ENCODE assay signal across 31 mouse cellular contexts in genomic region chr6:29377386-29377785, GRCm38 (mm10). TPM values are rescaled to one million over a fixed set of nuclear protein-coding genes. Genes with fewer than 3 reads are reported as not detected.
A peak's percentile ranks its signal among the peaks of the same experiment; 100 is the strongest.
DNase-seq lines count a peak whose midpoint lies in the region; TF ChIP-seq lines count a peak whose summit lies in the region.
"Had no signal": no experiment of that assay in that cellular context is flagged by ENCODE, and none has a peak within 500 bp of the region (broad histone marks: within the 10 kb centered on the region; RNA-seq: fewer than 3 reads in every experiment).

No protein-coding gene starts in this region.

- no peak for TF ChIP-seq RAD21 in CH12.LX (IDR thresholded peaks at IDR 0.05; ENCODE audit: low read depth, low read length)

- H3K4me1 ChIP-seq in CH12.LX (ENCODE audit: control insufficient read depth in 1 of 2, insufficient read depth in 2 of 2) = peaks cover 0 to 7% of the 10 kb centered on the region in 2 experiments; a peak in 1 of 4 replicates
- H3K4me1 ChIP-seq: embryonic facial prominence, embryonic 10.5 days; embryonic facial prominence, embryonic 13.5 days; forebrain, embryonic 13.5 days; heart, embryonic 12.5 days; heart, embryonic 15.5 days; hindbrain, embryonic 13.5 days; intestine, embryonic 15.5 days had no signal

- dilution Hi-C loops in CH12.LX (cut with MboI; ENCODE audit: extremely low pct_ligation_motif_present, extremely low pct_unique_long_range_greater_than_20kb, low sequenced_read_pairs) = no loop called here

- no peak for TF ChIP-seq POLR2A in CH12.LX (IDR thresholded peaks at IDR 0.05; ENCODE audit: low read depth, low read length)

- TF ChIP-seq EP300 in CH12.LX (IDR thresholded peaks at IDR 0.05; ENCODE audit: low read length) = no peak

- H3K79me2 ChIP-seq in CH12.LX (replicated peaks; ENCODE audit: control insufficient read depth, extremely low read depth, insufficient read depth, poor library complexity, severe bottlenecking) = no peaks in the 10 kb centered on the region

- H3K36me3 ChIP-seq in CH12.LX (replicated peaks in 1 of 2; ENCODE audit: control insufficient read depth in 1 of 2, insufficient read depth in 1 of 2, low read length in 1 of 2) = peaks cover 33 to 72% of the 10 kb centered on the region in 2 experiments

- peak; percentile 32 for DNase-seq in cerebellum, adult 11-12 months
- DNase-seq in cerebellum, adult 11 months = no peak
- peak; percentile 53 to 63 for DNase-seq in cerebellum, postnatal 10 days
- no peak for DNase-seq in cerebellum, adult 9-10 months
- DNase-seq in CH12.LX (ENCODE audit: extremely low read depth) = no peak
- peak; percentile 39 for DNase-seq in cerebellum, postnatal 36 days
- no peak for DNase-seq in layer of hippocampus, adult 8-10 months (ENCODE audit: low spot score in 2 of 2)
- DNase-seq: adrenal gland, adult 2 months; adrenal gland, postnatal 14 days; embryo, embryonic 11 days; gastrocnemius, postnatal 25 days; heart, adult 18-20 months; heart, postnatal 10 days; heart, postnatal 36 days; kidney, adult 11 months; kidney, adult 8-10 months had no signal

- no peaks in the 10 kb centered on the region for H3K9me3 ChIP-seq in CH12.LX (replicated peaks; ENCODE audit: low read length)
- H3K9me3 ChIP-seq: embryonic facial prominence, embryonic 10.5 days; embryonic facial prominence, embryonic 13.5 days; forebrain, embryonic 13.5 days; G1E; heart, embryonic 12.5 days; heart, embryonic 15.5 days; hindbrain, embryonic 10.5 days; hindbrain, embryonic 13.5 days; intestine, embryonic 15.5 days had no signal

- H3K4me3 ChIP-seq in CH12.LX (replicated peaks in 1 of 3; ENCODE audit: low read depth in 2 of 3, low read length in 2 of 3, poor library complexity in 1 of 3) = no peak overlapping the region
- H3K4me3 ChIP-seq: embryonic facial prominence, embryonic 10.5 days; embryonic facial prominence, embryonic 13.5 days; erythroblast, embryonic 14.5 days; forebrain, embryonic 13.5 days; heart, embryonic 12.5 days; heart, embryonic 15.5 days; hindbrain, embryonic 10.5 days; hindbrain, embryonic 13.5 days; intestine, embryonic 15.5 days had no signal

- in situ Hi-C loops in CH12.LX (cut with MboI; ENCODE audit: low pct_ligation_motif_present, low pct_unique_long_range_greater_than_20kb, low sequenced_read_pairs) = loop anchor here (25.0 kb wide), 1 partner anchor 260 kb away; no protein-coding TSS in a partner anchor

- no peak overlapping the region for H3K9ac ChIP-seq in CH12.LX (ENCODE audit: insufficient read depth, low read depth)
- H3K9ac ChIP-seq: embryonic facial prominence, embryonic 13.5 days; forebrain, embryonic 13.5 days; heart, embryonic 12.5 days; heart, embryonic 15.5 days; hindbrain, embryonic 13.5 days; intestine, embryonic 15.5 days had no signal

- no peak overlapping the region for H3K27ac ChIP-seq in CH12.LX (ENCODE audit: insufficient read depth, low read depth)
- H3K27ac ChIP-seq: embryonic facial prominence, embryonic 10.5 days; embryonic facial prominence, embryonic 13.5 days; forebrain, embryonic 13.5 days; heart, embryonic 15.5 days; hindbrain, embryonic 10.5 days; hindbrain, embryonic 13.5 days; intestine, embryonic 15.5 days had no signal

- TF ChIP-seq CTCF in CH12.LX (conservative IDR thresholded peaks at IDR 0.05 in 1 of 2, IDR thresholded peaks at IDR 0.05 in 1 of 2; ENCODE audit: low read depth in 2 of 2, low read length in 2 of 2) = no peak

- no peaks in the 10 kb centered on the region for H3K27me3 ChIP-seq in CH12.LX (replicated peaks)
- H3K27me3 ChIP-seq: embryonic facial prominence, embryonic 13.5 days; forebrain, embryonic 13.5 days; heart, embryonic 12.5 days; heart, embryonic 15.5 days; hindbrain, embryonic 13.5 days; intestine, embryonic 15.5 days had no signal

- H3K4me2 ChIP-seq in CH12.LX (ENCODE audit: insufficient read depth, low read depth, poor library complexity, severe bottlenecking) = no peak overlapping the region
- H3K4me2 ChIP-seq: embryonic facial prominence, embryonic 13.5 days; forebrain, embryonic 13.5 days; heart, embryonic 12.5 days; heart, embryonic 15.5 days; hindbrain, embryonic 13.5 days; intestine, embryonic 15.5 days had no signal

TF ChIP-seq in CH12.LX, 34 proteins besides CTCF, POLR2A, EP300 and RAD21:
- TF ChIP-seq POLR2AphosphoS2 (IDR thresholded peaks at IDR 0.05; ENCODE audit: low read depth, low read length) (no peak), ZNF384 (IDR thresholded peaks at IDR 0.05; ENCODE audit: low read depth, low read length) (peak; percentile 12; the same call in 1 of the 2 replicates)

RNA-seq across cellular contexts. Expression of gene Opn1sw, which starts 10.9 kb away (rescaled TPM):
- total RNA-seq in CH12.LX (2012; rRNA removed) = 0.13 TPM in 1 of 2 replicates, not detected in the other
- total RNA-seq in CH12.LX (2014; rRNA removed) = not detected in 2 replicates
- not detected in 2 replicates for polyA plus RNA-seq in CH12.LX (2012; ENCODE audit: insufficient read length, low read depth)
- total RNA-seq in layer of hippocampus, adult 8-10 months (2022) = under 1 TPM in 2 of 4 experiments, not detected in 2; 0.33 to 0.80 TPM
- total RNA-seq: adrenal gland, adult 2 months; adrenal gland, postnatal 14 days; heart, adult 18-20 months; heart, postnatal 10 days had no signal
- polyA plus RNA-seq: adrenal gland, adult 2 months; erythroblast, embryonic 14.5 days; G1E had no signal

RNA-seq across cellular contexts. Expression of gene Ccdc136, which starts 18.7 kb away (rescaled TPM):
- total RNA-seq in CH12.LX (2012; rRNA removed) (1.2 and 4.3 TPM in 2 replicates), CH12.LX (2014; rRNA removed) (0.28 and 0.64 TPM in 2 replicates)
- 2.4 and 2.9 TPM in 2 replicates for polyA plus RNA-seq in CH12.LX (2012; ENCODE audit: insufficient read length, low read depth)
- 10 to 100 TPM; 77.8 to 87.7 (median 83.6) TPM for total RNA-seq in layer of hippocampus, adult 8-10 months (2022)
- polyA plus RNA-seq: erythroblast, embryonic 14.5 days had no signal

RNA-seq across cellular contexts. Expression of gene Calu, which starts 29.5 kb away (rescaled TPM):
- total RNA-seq in CH12.LX (2012; rRNA removed) (107 and 125 TPM in 2 replicates), CH12.LX (2014; rRNA removed) (161 and 166 TPM in 2 replicates)
- polyA plus RNA-seq in CH12.LX (2012; ENCODE audit: insufficient read length, low read depth) = 112 and 128 TPM in 2 replicates
- 10 to 100 TPM; 65.8 to 71.3 (median 69.3) TPM for total RNA-seq in layer of hippocampus, adult 8-10 months (2022)

RNA-seq across cellular contexts. Expression of gene Flnc, which starts 55.7 kb away (rescaled TPM):
- total RNA-seq in CH12.LX (2012; rRNA removed) (0.71 and 0.76 TPM in 2 replicates), CH12.LX (2014; rRNA removed) (0.22 and 0.24 TPM in 2 replicates)
- 0.56 and 0.60 TPM in 2 replicates for polyA plus RNA-seq in CH12.LX (2012; ENCODE audit: insufficient read length, low read depth)
- total RNA-seq in layer of hippocampus, adult 8-10 months (2022) = 1 to 10 TPM; 2.1 to 8.8 (median 5.4) TPM
- polyA plus RNA-seq: erythroblast, embryonic 14.5 days had no signal

RNA-seq across cellular contexts. Expression of gene Fam71f1, which starts 58.4 kb away (rescaled TPM):
- total RNA-seq in CH12.LX (2012; rRNA removed) = not detected in 2 replicates
- total RNA-seq in CH12.LX (2014; rRNA removed) = not detected in 2 replicates
- not detected in 2 replicates for polyA plus RNA-seq in CH12.LX (2012; ENCODE audit: insufficient read length, low read depth)
- not detected for total RNA-seq in layer of hippocampus, adult 8-10 months (2022)
- total RNA-seq: adrenal gland, adult 2 months; adrenal gland, postnatal 14 days; gastrocnemius, adult 8-10 months; gastrocnemius, postnatal 25 days; heart, adult 18-20 months; heart, postnatal 10 days; heart, postnatal 36 days had no signal
- polyA plus RNA-seq: adrenal gland, adult 2 months; brain, embryonic 14.5 days; cortical plate, adult 2 months; embryonic facial prominence, embryonic 10.5 days; embryonic facial prominence, embryonic 13.5 days; erythroblast, embryonic 14.5 days; forebrain, embryonic 13.5 days; forebrain, embryonic 16.5 days; G1E; hindbrain, embryonic 13.5 days; hindbrain, embryonic 16.5 days; intestine, embryonic 15.5 days had no signal

Comparison
In these comparisons a context has a peak if more than half of its experiments do, and no peak if none do; other contexts are left out.
1. DNase-seq: peak in cerebellum, adult 11-12 months (single experiment), cerebellum, postnatal 10 days (2 of 2) and cerebellum, postnatal 36 days (2 of 2); none in cerebellum, adult 11 months (single experiment), cerebellum, adult 9-10 months (single experiment), CH12.LX (single experiment) and layer of hippocampus, adult 8-10 months (0 of 2).
2. RNA of gene Ccdc136, which starts 18.7 kb away (total RNA-seq): 77.8 to 87.7 TPM in layer of hippocampus, adult 8-10 months; 0.28 to 4.3 TPM in CH12.LX; every median in the first group is over 10 times any median in the second.